Mouse (Mus musculus) limb, embryonic 11.5 days (tissue): ENCODE results near the gene Naaladl2. TPM values are rescaled to one million over a fixed set of nuclear protein-coding genes. Genes with fewer than 3 reads are reported as not detected.

Experiments used
- ATAC-seq: fragments of 200-750 bp; cut with Nextera tagmentation; 2 replicates; pipeline ENCODE4 v1.8.0; 2017; ENCODE audit warnings: low read depth; ENCODE audit not compliant: insufficient number of reproducible peaks, low FRiP score, low TSS enrichment
- DNase-seq: peaks from one replicate; pipeline ENCODE4 v3.0.0-alpha.2; 2015; ENCODE audit warnings: low spot score
- H3K27ac ChIP-seq: fragments of 300-500 bp; sonication (generic); replicated peaks from 2 replicates; pipeline ENCODE4 v1.5.1; 2014; ENCODE audit warnings: low read depth, mild to moderate bottlenecking, low read length
- H3K27me3 ChIP-seq: fragments of 300-500 bp; sonication (generic); 2 replicates; pipeline ENCODE4 v1.6.1; 2014; ENCODE audit warnings: mild to moderate bottlenecking, low read length, mixed read lengths; ENCODE audit not compliant: control insufficient read depth, insufficient read depth
- H3K36me3 ChIP-seq: fragments of 300-500 bp; sonication (generic); 2 replicates; pipeline ENCODE4 v1.6.1; 2014; ENCODE audit warnings: mild to moderate bottlenecking, low read length, moderate library complexity, mixed read lengths; ENCODE audit not compliant: control insufficient read depth, insufficient read depth
- H3K4me1 ChIP-seq: fragments of 300-500 bp; sonication (generic); 2 replicates; pipeline ENCODE4 v1.6.1; 2014; ENCODE audit warnings: low read length, mixed read lengths; ENCODE audit not compliant: control insufficient read depth, insufficient read depth
- H3K4me2 ChIP-seq: fragments of 300-500 bp; sonication (generic); 2 replicates; pipeline ENCODE4 v1.6.1; 2014; ENCODE audit warnings: low read depth, mild to moderate bottlenecking, moderate library complexity; ENCODE audit not compliant: severe bottlenecking
- H3K4me3 ChIP-seq: fragments of 300-500 bp; sonication (generic); 2 replicates; pipeline ENCODE4 v1.5.1; 2014; ENCODE audit warnings: low read depth, low read length
- H3K9ac ChIP-seq: fragments of 300-500 bp; sonication (generic); 2 replicates; pipeline ENCODE4 v1.6.1; 2014; ENCODE audit warnings: mild to moderate bottlenecking, low read length
- H3K9me3 ChIP-seq: fragments of 300-500 bp; sonication (generic); 2 replicates; pipeline ENCODE4 v1.6.1; 2016; ENCODE audit warnings: low read length; ENCODE audit not compliant: control insufficient read depth
- WGBS: fragments of 180-500 bp; shearing (Covaris S2); extraction: QIAGEN DNeasy Blood & Tissue Kit; methylation state at CpG from one replicate; pipeline ENCODE4 v1.1.7; 2014; 5-methylcytosine and 5-hydroxymethylcytosine counted together
- polyA plus RNA-seq: library from polyadenylated mRNA; unstranded; fragments of >200 nt; fragmentation: Nextera tagmentation; extraction: Ambion mirVana; gene quantifications from 2 replicates; pipeline ENCODE4 v1.2.1, GENCODE M21; 2014

The Naaladl2 gene
- polyA plus RNA-seq, 1 experiment from 2014 or later = 0.43 TPM

DNA sequence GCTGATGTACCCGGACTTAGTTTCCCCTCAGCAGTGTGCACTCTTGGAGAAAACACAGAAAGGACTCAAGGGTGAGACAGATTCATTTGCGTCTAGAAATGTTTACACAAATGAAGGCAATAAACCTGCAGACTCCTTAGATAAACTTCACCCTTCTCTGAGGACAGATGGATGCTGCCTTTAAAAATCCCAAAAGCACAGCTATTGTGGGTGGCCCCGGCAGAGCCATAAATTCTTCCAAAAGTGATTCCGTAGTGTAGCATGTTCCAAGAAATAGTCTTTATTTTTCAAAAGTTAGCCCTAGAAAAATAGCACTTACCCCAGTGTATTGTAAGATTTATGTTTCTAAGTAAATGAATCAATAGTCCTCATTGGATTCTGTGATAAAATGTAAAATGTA, 31.0 kb downstream of the Naaladl2 start:
- ATAC-seq (no peak), DNase-seq (no peak)
- H3K4me2 ChIP-seq = no peak overlapping the region
- H3K4me1 ChIP-seq = no peaks in the 10 kb centered on the region
- 75% methylated on average over 4 of the region's 4 CpGs for WGBS
- no peaks in the 10 kb centered on the region for H3K27me3 ChIP-seq
- H3K27ac ChIP-seq = no peak overlapping the region
- no peak overlapping the region for H3K4me3 ChIP-seq
- no peaks in the 10 kb centered on the region for H3K36me3 ChIP-seq
- no peak overlapping the region for H3K9ac ChIP-seq
- H3K9me3 ChIP-seq = no peaks in the 10 kb centered on the region

DNA sequence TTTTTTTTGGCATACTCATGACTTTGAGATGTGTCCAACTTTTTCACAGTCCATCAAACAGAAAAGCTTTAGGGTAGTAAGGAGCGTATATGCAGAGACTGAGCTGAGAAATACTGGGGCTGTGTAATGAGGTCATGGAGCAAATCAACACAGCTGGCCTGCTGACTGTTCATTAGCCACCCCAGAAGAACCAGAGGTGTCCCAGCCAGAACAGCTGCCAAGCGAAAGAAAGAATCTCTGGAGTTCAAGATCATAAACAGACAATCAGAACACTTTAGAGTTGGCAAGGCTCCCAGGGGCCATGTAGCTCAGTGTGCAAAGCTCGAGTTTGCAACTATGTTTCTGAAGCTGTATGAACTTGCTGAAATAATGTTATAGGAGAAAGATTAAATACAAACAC, 35.1 kb downstream of the Naaladl2 start:
- no peaks in the 10 kb centered on the region for H3K27me3 ChIP-seq
- no peaks in the 10 kb centered on the region for H3K4me1 ChIP-seq
- H3K9me3 ChIP-seq = no peaks in the 10 kb centered on the region
- H3K36me3 ChIP-seq = no peaks in the 10 kb centered on the region
- H3K4me3 ChIP-seq = no peak overlapping the region
- H3K27ac ChIP-seq = no peak overlapping the region
- ATAC-seq = 0 out of 2 replicates have a peak, but pooled peaks have one; percentile 62
- H3K4me2 ChIP-seq = no peak overlapping the region
- peak; percentile 22 for DNase-seq
- WGBS = 49% methylated on average over 3 of the region's 3 CpGs
- no peak overlapping the region for H3K9ac ChIP-seq

DNA sequence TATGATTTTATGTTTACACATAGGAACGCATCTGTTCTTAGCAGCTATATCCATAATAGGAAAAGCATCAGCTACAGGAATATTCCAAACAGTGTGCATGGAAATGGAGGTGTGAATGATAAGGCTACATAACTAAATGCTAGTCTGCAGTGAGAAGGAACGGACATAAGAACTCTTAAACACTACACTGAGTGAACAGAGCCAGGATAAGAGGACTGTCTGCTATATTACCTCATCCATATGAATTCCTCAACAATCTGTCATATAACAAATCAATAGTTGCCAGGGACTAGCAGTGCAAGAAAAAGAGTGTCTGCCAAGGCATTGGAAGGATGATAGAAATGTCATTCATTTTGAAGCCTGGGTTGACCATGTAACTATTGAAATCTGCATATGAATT, 51.1 kb downstream of the Naaladl2 start:
- H3K9ac ChIP-seq = no peak overlapping the region
- no peaks in the 10 kb centered on the region for H3K27me3 ChIP-seq
- no peak for ATAC-seq
- H3K9me3 ChIP-seq = no peaks in the 10 kb centered on the region
- DNase-seq = no peak
- H3K4me3 ChIP-seq = no peak overlapping the region
- no peaks in the 10 kb centered on the region for H3K36me3 ChIP-seq
- WGBS = 90% methylated on average over 2 of the region's 2 CpGs
- H3K4me1 ChIP-seq = no peaks in the 10 kb centered on the region
- no peak overlapping the region for H3K4me2 ChIP-seq
- no peak overlapping the region for H3K27ac ChIP-seq

DNA sequence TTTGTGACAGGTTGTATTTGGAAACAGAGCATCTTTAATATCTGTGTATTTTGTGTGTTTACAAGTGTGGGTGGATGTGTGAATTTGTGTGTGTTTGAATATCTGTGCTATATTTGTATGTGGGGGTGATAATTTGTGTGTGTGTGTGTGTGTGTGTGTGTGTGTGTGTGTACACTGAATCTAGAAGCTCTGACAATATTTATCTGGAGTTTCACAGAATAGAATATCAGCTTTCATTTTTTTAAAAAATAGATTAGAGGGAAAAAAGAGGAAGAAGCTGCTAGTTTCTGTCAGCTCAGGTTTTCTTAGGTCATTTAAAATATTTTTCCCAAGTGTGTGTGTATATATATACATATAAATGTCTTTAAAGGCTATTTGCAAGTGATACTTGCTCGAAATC, 68.3 kb downstream of the Naaladl2 start:
- 82% methylated on average over 1 of the region's 1 CpGs for WGBS
- no peaks in the 10 kb centered on the region for H3K36me3 ChIP-seq
- no peak overlapping the region for H3K9ac ChIP-seq
- no peaks in the 10 kb centered on the region for H3K27me3 ChIP-seq
- no peak overlapping the region for H3K4me3 ChIP-seq
- no peaks in the 10 kb centered on the region for H3K9me3 ChIP-seq
- H3K4me1 ChIP-seq = no peaks in the 10 kb centered on the region
- ATAC-seq = no peak
- DNase-seq = no peak
- H3K27ac ChIP-seq = no peak overlapping the region
- no peak overlapping the region for H3K4me2 ChIP-seq

GRCm38 (mm10) chr3:25074266-25074665, 69.8 kb downstream of the Naaladl2 start:
- Histone ChIP-seq H3K9ac (no peak overlapping the region), H3K4me2 (no peak overlapping the region), H3K27me3 (no peaks in the 10 kb centered on the region), H3K9me3 (no peaks in the 10 kb centered on the region), H3K4me1 (no peaks in the 10 kb centered on the region), H3K27ac (no peak overlapping the region), H3K36me3 (no peaks in the 10 kb centered on the region), H3K4me3 (no peak overlapping the region)
- ATAC-seq (no peak), DNase-seq (no peak)
- 82% methylated on average over 4 of the region's 4 CpGs for WGBS

GRCm38 (mm10) chr3:25073821-25074220, 70.2 kb downstream of the Naaladl2 start:
- 63% methylated on average over 6 of the region's 6 CpGs for WGBS
- Histone ChIP-seq H3K4me3 (no peak overlapping the region), H3K9ac (no peak overlapping the region), H3K4me2 (no peak overlapping the region), H3K36me3 (no peaks in the 10 kb centered on the region), H3K27me3 (no peaks in the 10 kb centered on the region), H3K9me3 (no peaks in the 10 kb centered on the region), H3K4me1 (no peaks in the 10 kb centered on the region), H3K27ac (no peak overlapping the region)
- no peak for DNase-seq
- no peak for ATAC-seq

GRCm38 (mm10) chr3:25063217-25063616, 80.8 kb downstream of the Naaladl2 start:
- H3K9me3 ChIP-seq = no peaks in the 10 kb centered on the region
- H3K36me3 ChIP-seq = no peaks in the 10 kb centered on the region
- no peak for DNase-seq
- no peak for ATAC-seq
- H3K4me2 ChIP-seq = no peak overlapping the region
- H3K9ac ChIP-seq = no peak overlapping the region
- WGBS = 85% methylated on average over 4 of the region's 4 CpGs
- H3K27ac ChIP-seq = no peak overlapping the region
- H3K4me3 ChIP-seq = no peak overlapping the region
- no peaks in the 10 kb centered on the region for H3K4me1 ChIP-seq
- no peaks in the 10 kb centered on the region for H3K27me3 ChIP-seq

GRCm38 (mm10) chr3:25052975-25053374, 91.1 kb downstream of the Naaladl2 start:
- Histone ChIP-seq H3K9ac (no peak overlapping the region), H3K9me3 (no peaks in the 10 kb centered on the region), H3K27me3 (no peaks in the 10 kb centered on the region), H3K4me2 (no peak overlapping the region), H3K36me3 (no peaks in the 10 kb centered on the region), H3K4me3 (no peak overlapping the region), H3K4me1 (no peaks in the 10 kb centered on the region), H3K27ac (no peak overlapping the region)
- 25% methylated on average over 2 of the region's 2 CpGs for WGBS
- DNase-seq (no peak), ATAC-seq (no peak)

- WGBS = 73% methylated on average over 5 of the region's 5 CpGs
- H3K4me1 ChIP-seq = no peaks in the 10 kb centered on the region
- no peak for ATAC-seq
Observed at GRCm38 (mm10) chr3:25019972-25020371, 124.1 kb downstream of the Naaladl2 start.

More at GRCm38 (mm10) chr3:25019972-25020371, 124.1 kb downstream of the Naaladl2 start:
- H3K27ac ChIP-seq = no peak overlapping the region
- H3K9me3 ChIP-seq = no peaks in the 10 kb centered on the region
- DNase-seq = no peak
- H3K4me3 ChIP-seq = no peak overlapping the region
- H3K36me3 ChIP-seq = no peaks in the 10 kb centered on the region
- H3K27me3 ChIP-seq = no peaks in the 10 kb centered on the region
- no peak overlapping the region for H3K9ac ChIP-seq
- no peak overlapping the region for H3K4me2 ChIP-seq
